Mouse (Mus musculus) liver, embryonic 14.5 days (tissue): ENCODE data around the gene Klrb1b. TPM values are rescaled to one million over a fixed set of nuclear protein-coding genes. Genes with fewer than 3 reads are reported as not detected.

Experiments
- ATAC-seq: fragments of 200-750 bp; cut with Nextera tagmentation; 2 replicates; pipeline ENCODE4 v1.8.0; 2017; ENCODE audit warnings: moderate number of reproducible peaks, mild to moderate bottlenecking, moderate library complexity; ENCODE audit not compliant: insufficient read depth
- DNase-seq, 3 experiments: peaks; one replicate each; pipeline ENCODE4 v3.0.0-alpha.2; 2012 to 2013; ENCODE audit warnings: low read depth in 3 of 3, low spot score in 3 of 3
- H3K27ac ChIP-seq: fragments of 300-500 bp; sonication (generic); 2 replicates; pipeline ENCODE4 v1.5.1; 2014; ENCODE audit warnings: moderate library complexity, mild to moderate bottlenecking, control low read depth, inconsistent platforms
- H3K27me3 ChIP-seq: fragments of 300-500 bp; sonication (generic); 2 replicates; pipeline ENCODE4 v1.6.1; 2014; ENCODE audit warnings: mild to moderate bottlenecking, low read length, moderate library complexity; ENCODE audit not compliant: control insufficient read depth, insufficient read depth
- H3K36me3 ChIP-seq: fragments of 300-500 bp; sonication (generic); replicated peaks from 2 replicates; pipeline ENCODE4 v1.6.1; 2014; ENCODE audit warnings: low read depth; ENCODE audit not compliant: control insufficient read depth, insufficient read depth
- H3K4me1 ChIP-seq, 2 experiments: fragments of 200-500 bp in 1 of 2; fragments of 300-500 bp in 1 of 2; sonication (generic) in 1 of 2; replicated peaks; 2 replicates each; pipeline ENCODE4 v1.6.1; 2012 to 2014; ENCODE audit warnings: antibody characterized with exemption in 1 of 2, inconsistent platforms in 1 of 2, low read length in 1 of 2; ENCODE audit not compliant: control insufficient read depth in 2 of 2, insufficient read depth in 2 of 2
- H3K4me2 ChIP-seq: fragments of 300-500 bp; sonication (generic); 2 replicates; pipeline ENCODE4 v1.6.1; 2014; ENCODE audit warnings: low read depth, mild to moderate bottlenecking, control low read depth, moderate library complexity
- H3K4me3 ChIP-seq, 2 experiments: fragments of 200-500 bp in 1 of 2; fragments of 300-500 bp in 1 of 2; sonication (generic) in 1 of 2; 2 replicates each; pipeline ENCODE4 v1.5.1; 2012 to 2014; ENCODE audit warnings: low read depth in 2 of 2, low read length in 2 of 2, mild to moderate bottlenecking in 2 of 2, control low read depth in 1 of 2, inconsistent platforms in 1 of 2, moderate library complexity in 1 of 2; ENCODE audit not compliant: insufficient read depth in 1 of 2
- H3K9ac ChIP-seq: fragments of 300-500 bp; sonication (generic); replicated peaks from 2 replicates; pipeline ENCODE4 v1.6.1; 2014; ENCODE audit warnings: mild to moderate bottlenecking, control low read depth, moderate library complexity
- H3K9me3 ChIP-seq: fragments of 300-500 bp; sonication (generic); 2 replicates; pipeline ENCODE4 v1.6.1; 2016; ENCODE audit warnings: low read length, mixed read lengths; ENCODE audit not compliant: control insufficient read depth
- CTCF ChIP-seq: IDR thresholded peaks from 2 replicates; pipeline ENCODE4 v1.5.1; 2016; ENCODE audit warnings: antibody characterized with exemption, low read depth, control low read depth
- EP300 ChIP-seq: IDR thresholded peaks from 2 replicates; pipeline ENCODE4 v1.6.1; 2016; ENCODE audit warnings: antibody characterized with exemption, low read depth
- WGBS: fragments of 180-500 bp; shearing (Covaris S2); extraction: QIAGEN DNeasy Blood & Tissue Kit; methylation state at CpG from one replicate; pipeline ENCODE4 v1.1.7; 2014; ENCODE audit not compliant: insufficient replicate concordance; 5-methylcytosine and 5-hydroxymethylcytosine counted together
- polyA plus RNA-seq, 2 experiments: library from polyadenylated mRNA; depleted of rRNA in 1 of 2; stranded (reverse) in 1 of 2; unstranded in 1 of 2; fragments of >200 nt; fragmentation: Nextera tagmentation in 1 of 2; extraction: Ambion mirVana in 1 of 2; gene quantifications; 2 replicates each; pipeline versions ENCODE4 v1.2.1 to v1.2.3; 2012 to 2014

Gene Klrb1b
- polyA plus RNA-seq (2012; rRNA removed), result 0.08 and 0.18 TPM in 2 replicates
- 0.13 TPM in 1 of 2 replicates, not detected in the other for polyA plus RNA-seq (2014; fragmentation: Nextera tagmentation; extraction: Ambion mirVana)

DNA sequence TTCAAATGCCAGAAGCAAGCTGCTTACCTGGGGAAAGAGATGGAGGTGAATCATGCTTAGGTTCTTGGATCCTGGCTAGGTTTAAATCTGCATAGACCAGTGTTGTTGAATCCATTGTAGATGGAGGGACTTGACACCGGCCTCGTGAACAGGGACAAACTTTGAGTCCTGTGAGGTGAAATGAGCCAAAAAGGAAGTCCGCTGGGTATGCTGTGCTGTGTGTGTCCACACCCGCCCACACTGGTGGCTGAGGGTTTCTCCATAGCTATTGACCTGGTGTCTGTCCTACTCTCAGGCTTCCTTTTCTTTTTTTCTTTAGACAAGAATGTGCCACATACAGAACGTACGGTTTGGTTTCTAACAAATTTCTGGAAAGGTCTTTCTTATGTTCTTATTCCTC, at the start of gene Klrb1b, which contains the start of gene Gm44511:
TSS of gene Klrb1b (minus strand) at position 200 of the 400 bp plus-strand sequence.
TSS of gene Gm44511 (minus strand) at position 184 of the 400 bp plus-strand sequence.
- 59% methylated on average over 6 of the region's 6 CpGs for WGBS
- no peak for ATAC-seq
- no peaks in the 10 kb centered on the region for H3K4me1 ChIP-seq
- no peaks in the 10 kb centered on the region for H3K27me3 ChIP-seq
- no peak for DNase-seq
- no peak within 1 kb of the TSS for H3K4me3 ChIP-seq
- H3K36me3 ChIP-seq, result no peaks in the 10 kb centered on the region
- no peaks in the 10 kb centered on the region for H3K9me3 ChIP-seq
- TF ChIP-seq EP300 (no peak), CTCF (no peak)
- no peak within 1 kb of the TSS for H3K27ac ChIP-seq
- no peak within 1 kb of the TSS for H3K9ac ChIP-seq
- no peak within 1 kb of the TSS for H3K4me2 ChIP-seq

- WGBS, result 66% methylated on average over 1 of the region's 1 CpGs
- Histone ChIP-seq H3K4me3 (no peak overlapping the region), H3K9ac (no peak overlapping the region), H3K9me3 (no peaks in the 10 kb centered on the region), H3K4me2 (no peak overlapping the region), H3K36me3 (no peaks in the 10 kb centered on the region), H3K27ac (no peak overlapping the region), H3K27me3 (no peaks in the 10 kb centered on the region), H3K4me1 (no peaks in the 10 kb centered on the region)
- no peak for TF ChIP-seq EP300
- no peak for TF ChIP-seq CTCF
- ATAC-seq (no peak), DNase-seq (no peak)
Observed at GRCm38 (mm10) chr6:128871910-128872610, 45.9 kb upstream of the Klrb1b start.

DNA sequence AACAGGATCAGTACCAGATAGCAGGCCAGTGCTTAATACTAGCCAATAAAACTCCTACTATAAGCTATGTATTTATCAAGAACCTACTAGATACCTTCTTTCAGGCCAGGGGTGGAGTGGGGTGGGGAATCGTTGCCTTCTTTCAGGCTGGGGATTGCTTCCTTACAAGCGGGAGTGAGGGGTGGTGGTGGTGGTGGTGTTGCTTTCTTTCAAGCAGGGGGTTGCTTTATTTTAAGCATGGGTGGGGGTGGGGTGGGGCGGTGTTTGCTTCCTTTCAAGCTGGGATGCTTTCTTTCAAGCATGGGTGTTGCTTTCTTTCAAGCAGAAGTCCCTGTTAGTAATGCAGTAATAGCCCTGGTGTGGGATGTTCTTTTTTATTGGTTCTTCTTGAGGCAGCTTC, 42.7 kb upstream of the Klrb1b start:
- Histone ChIP-seq H3K4me3 (no peak overlapping the region), H3K9me3 (no peaks in the 10 kb centered on the region), H3K27me3 (no peaks in the 10 kb centered on the region), H3K9ac (no peak overlapping the region), H3K4me2 (no peak overlapping the region), H3K36me3 (no peaks in the 10 kb centered on the region), H3K27ac (no peak overlapping the region), H3K4me1 (no peaks in the 10 kb centered on the region)
- TF ChIP-seq CTCF (no peak), EP300 (no peak)
- ATAC-seq (no peak), DNase-seq (no peak)
- 45% methylated on average over 3 of the region's 3 CpGs for WGBS

DNA sequence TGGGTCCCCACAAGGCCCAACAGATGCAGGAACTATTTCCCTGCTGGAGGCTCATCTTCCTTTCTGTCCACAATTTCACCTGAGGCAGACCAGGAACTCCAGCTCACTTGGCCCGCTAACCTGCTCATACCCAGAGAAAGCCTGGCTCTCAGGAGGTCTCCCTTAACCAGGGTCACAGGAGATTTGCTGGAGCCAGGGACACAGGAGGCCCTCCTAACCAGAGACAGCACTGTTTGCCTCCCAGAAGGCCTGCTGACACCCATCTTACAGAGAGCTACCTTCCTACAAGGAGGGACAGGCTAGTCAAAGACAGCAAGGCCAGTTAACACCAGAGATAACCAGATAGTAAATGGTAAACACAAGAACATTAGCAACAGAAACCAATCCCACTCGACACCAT, 31.8 kb upstream of the Klrb1b start:
- Histone ChIP-seq H3K27me3 (no peaks in the 10 kb centered on the region), H3K36me3 (no peaks in the 10 kb centered on the region), H3K9me3 (no peaks in the 10 kb centered on the region), H3K4me2 (no peak overlapping the region), H3K4me1 (peaks cover 0 to 6% of the 10 kb centered on the region in 2 experiments; a peak in 2 of 4 replicates), H3K9ac (no peak overlapping the region; the same call in 1 of the 2 replicates), H3K27ac (no peak overlapping the region), H3K4me3 (no peak overlapping the region)
- TF ChIP-seq EP300 (no peak), CTCF (no peak)
- DNase-seq, result no peak
- 56% methylated on average over 2 of the region's 2 CpGs for WGBS
- ATAC-seq, result no peak

DNA sequence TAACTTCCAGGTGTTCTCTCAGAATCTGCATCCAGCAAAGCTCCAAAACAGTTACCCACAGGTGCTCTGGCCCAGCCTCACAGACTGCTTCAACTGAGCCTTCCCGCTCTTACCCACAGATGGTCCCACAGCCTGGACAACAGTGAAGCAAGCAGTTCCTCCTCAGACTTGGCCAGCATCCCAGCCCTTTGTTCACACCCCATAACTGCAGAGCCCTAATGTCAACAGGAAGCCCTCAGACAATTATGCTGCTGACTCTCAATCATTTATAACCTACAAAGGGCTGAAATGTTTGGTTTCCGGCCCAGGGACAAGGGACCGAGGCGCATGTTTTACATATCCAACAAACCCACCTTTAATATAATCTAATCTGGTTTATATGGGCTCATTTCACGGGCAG, 30.1 kb upstream of the Klrb1b start:
- ATAC-seq, result no peak
- WGBS, result 75% methylated on average over 5 of the region's 5 CpGs

More for the DNA sequence above, 30.1 kb upstream of the Klrb1b start:
- TF ChIP-seq EP300 (no peak), CTCF (no peak)
- H3K27ac ChIP-seq, result no peak overlapping the region
- H3K4me2 ChIP-seq, result no peak overlapping the region
- H3K27me3 ChIP-seq, result no peaks in the 10 kb centered on the region
- H3K9me3 ChIP-seq, result no peaks in the 10 kb centered on the region
- no peak overlapping the region for H3K4me3 ChIP-seq
- DNase-seq, result no peak
- H3K4me1 ChIP-seq, result peaks cover 0 to 12% of the 10 kb centered on the region in 2 experiments; a peak in 2 of 4 replicates
- no peak overlapping the region for H3K9ac ChIP-seq
- H3K36me3 ChIP-seq, result no peaks in the 10 kb centered on the region
